Mouse (Mus musculus): ENCODE data around the gene Perm1.
A peak's percentile ranks its signal among the peaks of the same experiment; 100 is the strongest.

The Perm1 gene

DNA sequence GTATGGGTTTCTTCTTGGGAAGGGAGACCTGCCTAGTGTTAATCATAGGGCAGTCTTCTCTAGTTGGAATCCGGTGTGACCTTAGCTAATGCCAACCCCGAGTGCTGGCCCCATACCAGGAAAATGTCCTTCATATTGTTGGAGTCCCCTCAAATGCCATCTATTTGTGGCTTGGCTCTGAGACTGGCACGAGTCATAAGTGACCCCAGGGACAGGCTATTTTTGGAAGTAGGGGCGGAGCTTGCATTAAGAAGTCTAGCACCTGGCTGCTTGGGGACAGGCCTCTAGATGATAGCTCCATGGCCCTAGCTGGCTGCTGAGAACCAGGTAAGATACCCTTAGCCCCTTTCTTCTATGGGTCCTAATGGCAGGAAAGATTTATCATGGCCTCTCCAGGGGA, at the start of gene Perm1:
TSS of gene Perm1 (plus strand) at position 220 of the 400 bp plus-strand sequence.
- no peak for DNase-seq

DNA sequence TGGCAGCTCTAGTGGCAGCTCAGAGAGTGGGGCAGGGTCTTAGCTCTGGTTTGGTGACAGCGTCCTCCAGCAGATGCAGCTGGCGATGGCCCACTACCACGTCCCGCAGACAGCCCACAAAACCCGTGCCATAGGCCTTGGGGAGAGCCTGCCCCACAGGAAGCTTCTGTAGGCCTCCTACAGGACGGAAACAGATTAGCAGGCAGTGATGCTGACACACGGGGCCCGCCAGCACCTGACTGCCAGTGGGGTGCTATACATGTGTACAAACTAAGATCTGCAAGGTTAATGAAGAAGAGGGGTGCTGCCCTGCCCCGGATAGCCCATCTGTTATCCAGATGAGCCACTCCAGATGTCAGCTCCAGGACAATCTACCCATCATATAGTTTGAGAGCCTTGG, 49.2 kb upstream of the Perm1 start:
- no peak for DNase-seq

DNA sequence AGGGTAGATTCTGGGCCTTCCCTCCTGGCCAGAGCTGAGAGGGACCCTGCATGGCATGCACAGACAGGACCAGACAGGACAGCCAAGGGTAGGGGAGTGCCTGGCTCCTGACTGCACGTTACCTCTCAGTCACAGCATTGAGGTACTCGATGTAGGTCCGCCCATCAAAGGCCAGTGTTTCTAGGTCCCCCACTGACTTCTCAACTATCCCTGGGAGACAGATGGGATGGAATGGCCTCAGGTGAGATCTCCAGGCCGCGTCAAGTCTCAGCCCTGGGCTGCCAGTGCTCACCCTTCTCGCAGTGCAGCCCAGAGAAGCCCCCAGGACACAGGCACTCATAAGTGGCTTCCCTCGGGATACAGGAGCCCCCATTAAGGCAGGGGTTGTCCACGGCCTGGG, 47.1 kb upstream of the Perm1 start:
- no peak for DNase-seq

DNA sequence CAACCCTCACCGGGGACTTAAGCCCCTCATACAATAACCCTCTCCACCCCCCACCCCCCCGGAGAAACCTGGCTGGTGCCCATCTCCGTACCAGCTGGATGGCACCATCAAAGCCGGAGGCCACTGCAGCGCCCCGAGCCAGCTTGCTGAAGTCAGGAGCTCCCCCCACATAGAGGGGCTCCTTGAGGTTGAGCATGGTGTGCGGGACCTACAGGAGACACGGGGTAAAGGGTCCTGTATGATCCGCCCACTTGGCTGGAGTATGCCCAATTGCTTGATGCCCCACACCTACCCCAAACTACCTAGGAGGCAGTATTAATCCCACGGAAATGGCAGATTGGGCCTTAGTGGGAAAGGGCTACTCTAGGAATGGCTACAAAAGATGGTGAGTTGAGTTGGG, 46.5 kb upstream of the Perm1 start:
- DNase-seq, result no peak

DNA sequence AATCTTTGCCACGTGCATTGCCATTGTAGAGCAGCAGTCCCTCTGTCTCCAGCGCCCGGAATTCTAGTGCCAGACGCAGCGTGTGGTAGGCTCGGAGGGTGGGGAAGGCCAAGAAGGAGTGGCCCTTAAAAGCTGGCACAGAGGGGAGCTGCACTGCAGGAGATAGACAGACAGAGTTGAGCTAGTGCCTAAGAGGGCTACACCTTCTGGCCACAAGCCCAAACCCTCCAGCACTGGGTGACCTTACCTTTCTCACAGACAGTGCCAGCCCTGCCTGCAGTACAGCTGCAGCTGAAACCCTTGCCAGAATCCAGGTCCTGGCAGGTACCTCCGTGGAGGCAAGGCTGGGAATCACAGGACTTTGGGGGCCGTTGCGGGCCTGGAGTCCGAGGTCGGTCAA, 43.8 kb upstream of the Perm1 start:
- DNase-seq, result no peak

DNA sequence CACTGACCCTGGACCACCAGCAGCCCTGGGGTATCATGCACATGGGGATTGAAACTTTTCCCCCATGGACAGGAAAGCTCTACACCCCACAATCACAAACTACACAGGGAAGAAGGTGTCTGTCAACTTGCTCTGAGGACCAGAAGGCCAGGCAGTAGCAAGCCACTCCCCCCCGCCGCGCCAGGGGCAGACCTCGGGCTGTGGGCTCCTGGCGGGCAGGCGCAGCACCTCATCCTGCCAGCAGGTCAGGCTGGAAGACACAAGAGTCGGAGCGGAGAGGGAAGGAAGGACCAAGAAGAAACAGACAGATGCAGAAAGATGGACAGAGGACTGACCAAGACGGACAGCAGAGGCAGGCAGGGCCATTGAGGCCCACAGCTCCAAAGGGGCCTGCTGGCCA, 38.0 kb upstream of the Perm1 start:
- DNase-seq, result no peak

DNA sequence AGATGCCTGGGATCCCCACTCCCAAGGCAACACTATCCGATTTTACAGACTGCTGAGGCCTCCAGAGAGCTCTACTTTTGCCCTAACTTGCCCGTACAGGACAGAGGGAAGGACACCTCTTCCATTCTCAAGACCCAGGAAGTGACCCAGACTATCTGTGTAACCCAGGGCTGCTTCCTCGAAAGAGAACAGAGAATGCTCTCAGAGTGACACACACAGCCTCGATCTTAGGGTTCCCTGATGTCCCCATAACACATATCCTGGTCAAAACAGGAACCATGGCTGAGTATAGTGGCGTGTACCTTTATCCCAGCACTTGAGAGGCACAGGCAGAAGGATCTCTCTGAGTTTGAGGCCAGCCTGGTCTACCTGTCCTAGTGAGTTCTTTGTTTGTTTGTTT, 31.9 kb upstream of the Perm1 start:
- no peak for DNase-seq

DNA sequence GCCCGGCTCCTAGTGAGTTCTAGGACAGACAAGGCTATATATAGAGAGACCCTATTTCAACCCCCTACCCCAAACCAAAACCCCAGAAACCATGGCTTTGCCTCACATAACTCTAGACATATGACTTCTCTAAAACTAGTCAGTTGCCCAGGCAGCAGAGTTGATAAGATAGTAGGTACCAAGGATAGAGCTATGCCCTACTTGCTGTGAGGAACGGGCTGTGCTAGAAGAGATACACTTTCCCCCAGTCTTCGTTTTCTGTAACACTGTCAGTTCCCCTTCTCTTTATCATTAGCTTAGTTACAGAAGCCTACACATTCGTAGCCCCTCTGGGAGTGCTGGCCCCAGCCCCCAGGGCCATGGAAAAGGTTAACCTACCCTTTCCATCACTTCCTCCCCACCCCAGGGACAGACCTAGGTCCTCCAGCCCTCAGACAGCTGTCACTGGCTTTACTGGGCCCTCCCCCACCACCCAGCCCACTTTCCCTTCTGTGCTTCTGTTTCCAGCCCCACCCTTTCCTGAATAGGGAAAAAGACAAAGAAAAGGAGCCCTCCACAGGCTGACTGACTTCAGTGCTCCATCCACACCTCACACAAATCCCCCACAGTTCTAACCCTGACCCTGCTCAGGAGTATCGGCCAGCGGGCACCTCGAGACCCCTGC, 31.2 kb upstream of the Perm1 start:
- DNase-seq, result no peak

DNA sequence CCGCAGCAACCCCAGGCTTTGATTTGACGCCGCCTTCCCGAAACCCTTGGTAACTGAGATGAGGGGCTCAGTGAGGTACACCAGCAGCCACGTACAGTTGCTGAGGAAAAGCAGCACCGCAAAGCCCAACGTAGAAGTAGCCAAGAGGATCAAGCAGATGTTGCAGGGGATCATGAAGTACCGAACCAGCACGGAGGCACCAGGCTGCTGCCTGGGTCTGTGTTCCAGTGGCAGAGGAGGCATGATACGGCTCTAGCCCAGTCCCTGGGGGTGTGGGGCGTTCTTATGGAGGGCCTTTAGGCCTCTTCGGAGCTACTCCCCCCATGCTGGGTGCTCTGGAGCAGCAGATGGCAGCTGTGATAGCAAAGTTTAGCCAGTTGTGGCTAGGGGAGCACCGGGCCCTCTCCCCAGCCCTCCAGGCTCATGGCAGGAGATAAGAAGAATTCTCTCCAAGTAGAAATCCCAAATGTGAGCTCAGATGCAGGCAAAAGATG, 30.2 kb upstream of the Perm1 start:
- DNase-seq, result no peak

DNA sequence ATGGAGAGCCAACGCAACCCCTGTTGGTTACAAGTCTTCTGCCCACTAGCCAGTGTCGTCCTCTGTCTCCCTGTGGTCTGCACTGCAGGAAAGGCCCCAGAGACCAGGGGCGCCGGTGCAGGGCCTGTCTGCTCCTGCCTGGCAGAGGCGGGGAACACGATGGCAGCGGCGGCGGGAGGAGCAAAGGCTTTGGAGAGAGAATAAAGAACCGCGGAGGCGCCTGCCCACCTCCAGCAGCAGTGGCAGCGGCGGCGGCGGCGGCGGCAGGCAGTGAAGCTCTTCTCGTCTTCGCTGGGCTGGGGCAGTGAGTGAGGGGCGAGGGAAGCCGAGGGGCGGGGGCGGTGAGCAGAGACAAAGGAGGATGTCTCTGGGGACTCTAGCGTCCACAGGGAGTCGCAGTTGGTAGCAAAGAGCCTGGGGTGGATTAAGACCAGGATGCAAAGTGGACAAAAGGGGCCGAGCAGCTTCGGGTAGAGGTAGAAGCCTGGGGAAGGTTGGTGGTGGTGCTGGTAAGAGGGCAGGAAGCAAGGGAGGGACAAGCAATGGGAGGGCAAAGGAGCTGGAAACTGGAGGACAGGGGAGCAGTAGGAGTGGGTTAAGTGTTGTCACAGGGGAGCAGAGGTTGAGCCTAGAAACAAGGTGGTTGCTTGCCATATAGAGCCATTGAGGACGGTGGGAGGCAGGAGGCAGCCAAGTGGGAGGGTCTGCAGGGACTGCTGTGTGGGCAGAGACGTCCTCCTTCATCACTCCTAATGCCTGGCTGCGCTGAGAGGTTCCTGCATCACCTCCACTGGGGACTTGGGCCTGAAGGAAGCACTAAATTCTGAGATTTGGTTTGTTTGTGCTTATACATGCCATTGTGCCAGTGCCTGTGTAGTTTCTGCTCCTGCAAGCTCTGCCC, 29.5 kb upstream of the Perm1 start:
- DNase-seq, result no peak

DNA sequence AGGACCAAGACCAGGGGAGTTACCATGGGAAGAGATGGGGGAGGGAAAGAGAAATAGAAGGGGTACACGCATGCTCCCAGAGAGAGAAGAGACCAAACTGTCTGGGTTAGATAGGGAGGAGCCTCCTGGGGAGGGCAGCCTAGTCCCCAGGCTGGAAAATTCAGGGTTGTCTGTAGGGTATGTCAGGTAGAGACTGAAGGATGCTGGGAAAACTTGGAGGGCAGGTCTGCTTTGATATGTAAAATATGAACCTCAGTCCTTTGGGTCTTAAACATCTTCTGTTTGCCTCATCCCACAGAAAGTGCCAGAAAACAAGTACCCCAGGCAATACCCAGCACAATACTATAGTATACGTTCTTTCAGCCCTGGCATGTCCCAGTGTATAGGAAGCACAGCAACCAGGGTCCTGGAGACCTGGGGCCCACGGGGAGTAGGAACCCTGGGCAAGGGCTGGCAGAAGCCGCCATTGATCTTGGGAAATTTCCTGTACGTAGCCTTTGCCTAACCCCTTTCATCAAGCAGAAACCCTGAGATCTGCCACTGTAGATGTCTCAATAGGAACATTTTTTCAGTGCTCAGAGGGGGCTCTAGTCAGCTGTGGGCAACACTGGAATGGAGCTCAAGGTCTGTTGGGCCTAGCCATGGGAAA, 27.4 kb upstream of the Perm1 start:
- no peak for DNase-seq

DNA sequence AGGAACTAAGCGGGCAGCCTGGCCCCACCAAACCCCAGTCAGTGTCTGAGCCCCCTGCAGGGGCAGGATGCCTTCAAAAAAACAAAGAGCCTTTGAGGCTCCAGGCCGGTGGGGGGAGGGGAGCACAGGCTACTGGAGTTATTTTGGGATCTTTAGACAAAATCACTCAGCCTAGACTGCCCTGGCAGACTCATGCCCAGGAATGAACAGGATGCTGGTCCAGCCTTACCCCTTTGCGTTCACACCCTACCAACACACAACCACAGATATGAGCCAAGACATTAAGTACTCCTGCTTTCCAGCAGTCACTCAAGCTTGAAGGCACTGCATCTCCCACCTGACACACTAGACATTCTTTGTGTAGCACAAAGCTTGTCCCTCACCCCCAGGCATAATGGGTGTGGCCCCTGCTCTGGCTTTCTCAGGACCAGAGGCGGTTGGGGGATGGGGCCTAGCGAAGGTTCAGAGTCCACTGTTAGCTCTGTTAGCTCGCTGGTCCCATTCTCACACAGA, 26.8 kb upstream of the Perm1 start:
- no peak for DNase-seq

DNA sequence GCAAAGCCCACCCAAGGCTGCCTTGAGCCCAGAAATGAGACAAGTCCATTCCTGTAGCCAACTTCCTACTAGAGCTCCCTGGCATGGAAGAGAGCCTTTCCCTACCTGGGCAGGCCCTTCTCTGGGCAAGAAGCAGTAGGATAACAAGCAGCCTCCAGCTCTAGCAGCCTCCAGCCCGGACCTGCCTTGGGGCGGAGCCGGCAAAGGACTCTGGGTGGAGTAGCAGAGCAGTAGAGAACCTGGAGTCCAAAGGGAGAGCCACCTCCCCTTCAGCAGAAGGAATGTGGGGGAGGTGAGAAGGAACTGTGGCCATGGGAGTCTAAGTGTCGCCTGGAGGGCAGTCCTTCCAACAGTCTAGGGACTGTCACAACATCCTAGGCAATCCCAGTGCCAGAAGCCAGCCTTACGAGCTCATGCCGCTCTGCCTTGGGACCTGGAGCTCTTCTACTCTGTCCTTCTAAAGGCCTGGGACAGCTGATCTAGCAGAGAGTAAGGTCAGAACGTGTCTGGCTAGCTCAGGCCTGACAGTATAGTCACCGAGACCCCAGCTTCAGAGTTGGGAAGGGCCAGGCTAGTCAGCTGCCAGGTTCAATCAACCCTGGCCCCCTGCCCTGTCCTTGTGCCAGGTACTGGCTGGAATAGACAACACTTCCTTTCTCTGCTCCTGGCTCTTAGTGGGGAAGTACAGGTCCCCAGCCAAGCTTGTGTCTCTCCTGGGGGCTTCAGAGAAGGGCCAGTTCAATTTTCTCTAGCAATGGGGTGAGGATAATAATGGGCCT, 23.1 kb upstream of the Perm1 start:
- no peak for DNase-seq

DNA sequence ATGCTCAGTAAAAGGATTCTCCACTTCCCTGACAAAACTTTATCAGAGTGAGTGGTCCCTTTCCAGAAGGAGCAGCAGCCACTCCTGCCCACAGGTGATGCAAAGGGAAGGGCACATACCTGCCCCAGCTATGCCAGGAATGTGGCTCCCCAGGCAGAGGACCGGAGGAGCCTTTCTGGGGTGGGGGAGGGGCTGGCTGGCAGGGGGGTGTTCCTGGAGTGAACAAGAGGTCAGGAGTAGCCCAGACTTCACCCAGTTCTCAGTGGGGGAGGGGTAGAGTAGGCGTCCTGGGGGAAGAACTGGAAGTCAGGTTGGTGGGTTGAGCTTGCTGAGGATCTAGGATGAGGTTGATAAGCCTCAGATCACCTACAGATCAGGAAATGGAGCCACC, 22.5 kb upstream of the Perm1 start:
- no peak for DNase-seq

DNA sequence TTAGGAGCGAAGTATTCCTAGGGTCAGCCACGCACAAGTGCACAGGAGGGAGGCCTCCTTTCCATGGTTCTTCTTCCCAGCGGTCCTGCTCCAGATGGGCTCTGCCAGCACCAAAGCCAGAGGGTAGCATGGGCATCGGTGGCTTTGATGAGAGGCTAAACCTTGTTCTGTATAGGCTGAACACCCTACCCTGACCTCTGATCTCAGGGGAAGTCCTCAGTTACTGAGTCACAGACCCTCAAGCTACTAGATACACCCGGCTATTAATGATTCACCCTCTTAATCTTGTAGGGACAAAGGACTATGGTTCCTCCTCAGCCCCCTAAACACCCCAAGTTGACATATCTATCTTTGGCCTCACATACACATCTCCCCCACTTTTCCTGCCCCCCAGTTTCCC, 21.8 kb upstream of the Perm1 start:
- DNase-seq, result no peak

DNA sequence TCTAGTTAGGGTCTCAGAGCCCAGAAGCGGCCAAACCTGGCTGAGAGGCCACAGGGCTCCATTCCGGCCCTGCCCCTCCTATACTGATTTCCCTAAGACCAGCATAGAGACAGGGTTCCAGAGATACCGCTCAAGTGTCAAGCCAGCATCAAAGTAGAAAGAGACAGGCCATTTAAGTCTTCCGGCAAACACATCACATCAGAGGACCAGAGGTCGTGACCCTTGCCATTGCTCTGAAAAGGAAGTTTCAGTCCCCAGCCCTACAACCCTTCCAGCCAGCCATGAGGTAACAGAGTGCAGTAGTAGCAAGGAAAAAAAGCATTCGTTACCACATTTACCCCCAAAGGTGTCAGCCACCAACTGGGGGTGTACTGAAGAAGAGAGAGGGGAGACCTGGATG, 21.3 kb upstream of the Perm1 start:
- DNase-seq, result no peak

DNA sequence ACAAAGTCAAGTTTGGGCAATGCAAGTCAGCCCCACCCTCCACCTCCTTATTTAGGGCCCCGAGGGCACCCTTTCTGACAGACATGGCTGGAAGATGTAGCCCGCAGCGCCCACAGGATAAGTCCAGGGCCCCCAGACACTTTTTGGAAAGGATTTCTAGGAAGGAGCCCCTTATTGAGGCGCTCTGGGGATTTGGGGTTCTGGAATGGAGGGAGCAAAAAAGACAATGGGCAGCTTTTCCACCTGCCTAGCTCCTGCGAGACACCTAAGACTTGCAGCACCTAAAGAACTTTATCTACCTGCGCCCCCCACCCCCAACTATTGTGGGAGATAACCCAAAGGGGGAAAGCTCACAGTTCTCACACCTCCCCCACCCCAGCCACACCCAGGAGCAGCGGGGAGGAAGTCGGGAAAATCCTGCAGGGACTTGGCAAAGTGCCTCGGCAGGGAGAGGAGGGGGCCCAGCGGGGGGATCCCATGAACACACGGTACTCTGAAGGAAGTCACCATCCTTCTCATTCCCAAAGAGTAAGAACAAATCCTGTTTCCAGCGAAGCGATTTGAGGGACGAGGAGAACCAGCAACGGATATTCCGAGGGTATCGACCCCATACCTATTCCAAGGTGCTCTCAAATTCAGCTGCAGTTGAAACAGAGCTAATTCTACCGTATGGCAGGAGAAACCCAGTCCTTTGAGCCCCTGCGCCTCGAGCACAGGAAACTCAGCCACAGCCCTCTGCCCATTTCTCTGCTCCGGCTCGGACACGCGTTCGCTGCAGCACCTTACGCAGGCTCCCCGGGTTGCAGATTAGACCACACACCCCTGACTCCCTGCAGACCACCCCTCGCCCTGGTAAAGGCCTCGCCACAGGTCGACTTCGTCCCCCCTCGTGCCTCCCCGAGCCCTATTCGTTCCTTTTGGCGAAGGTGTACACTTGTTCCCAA, 19.5 kb upstream of the Perm1 start:
- DNase-seq, result no peak

DNA sequence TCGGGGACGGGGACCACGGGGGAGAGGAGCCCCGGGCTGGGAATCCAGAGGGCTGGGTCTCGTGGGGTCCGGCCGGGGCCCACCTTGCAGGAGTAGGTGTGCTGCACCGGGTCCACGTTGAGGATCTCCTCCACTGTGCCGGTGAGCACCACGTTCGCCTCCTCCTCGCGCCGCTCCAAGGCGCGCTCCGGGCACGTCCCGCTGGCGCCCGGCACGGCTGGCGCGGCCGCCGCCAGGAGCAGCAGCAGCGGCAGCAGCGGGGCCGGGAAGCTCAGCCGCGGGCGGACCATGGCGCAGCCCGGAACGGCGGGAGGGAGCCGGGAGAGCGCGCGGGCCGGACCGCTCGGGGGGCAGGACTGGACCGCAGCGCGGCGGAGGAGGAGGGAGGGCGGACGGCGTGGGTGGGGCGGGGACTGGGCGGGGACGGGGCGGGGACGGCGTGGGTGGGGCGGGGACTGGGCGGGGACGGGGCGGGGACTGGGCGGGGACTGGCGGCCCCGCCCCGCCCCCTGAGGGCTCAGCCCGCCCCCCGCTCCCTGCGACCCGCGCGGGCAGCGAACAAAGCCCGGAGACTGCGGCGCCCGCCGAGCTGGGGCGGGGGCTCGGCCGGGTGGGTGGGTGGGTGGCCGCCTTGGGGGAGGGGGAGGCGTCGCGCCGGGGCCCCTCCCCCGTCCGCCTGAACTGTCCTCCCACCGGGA, 18.4 kb upstream of the Perm1 start, which contains the start of gene Agrn:
TSS of gene Agrn (minus strand) at position 358 of the 698 bp plus-strand sequence.
- DNase-seq, result peak; percentile 57 to 63

DNA sequence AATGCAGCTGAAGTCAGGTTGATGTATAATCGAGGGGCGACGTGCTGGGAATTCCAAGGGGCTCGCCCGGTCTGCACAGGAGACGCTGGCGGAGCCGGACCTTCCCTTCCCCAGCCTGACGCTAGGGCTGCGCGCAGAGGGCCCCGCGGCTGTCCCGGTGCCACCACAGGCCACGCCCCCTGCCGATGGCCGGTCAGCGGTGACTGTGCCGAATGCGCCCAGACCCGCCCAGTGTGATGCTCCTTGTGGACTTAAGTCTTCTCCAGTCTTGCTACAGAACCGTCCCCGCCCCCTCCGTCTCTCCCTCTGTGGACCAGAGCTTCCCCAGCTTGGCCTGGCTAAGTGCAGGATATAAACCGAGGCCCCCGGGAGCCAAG, 17.9 kb upstream of the Perm1 start:
- DNase-seq, result peak; percentile 68 to 75

DNA sequence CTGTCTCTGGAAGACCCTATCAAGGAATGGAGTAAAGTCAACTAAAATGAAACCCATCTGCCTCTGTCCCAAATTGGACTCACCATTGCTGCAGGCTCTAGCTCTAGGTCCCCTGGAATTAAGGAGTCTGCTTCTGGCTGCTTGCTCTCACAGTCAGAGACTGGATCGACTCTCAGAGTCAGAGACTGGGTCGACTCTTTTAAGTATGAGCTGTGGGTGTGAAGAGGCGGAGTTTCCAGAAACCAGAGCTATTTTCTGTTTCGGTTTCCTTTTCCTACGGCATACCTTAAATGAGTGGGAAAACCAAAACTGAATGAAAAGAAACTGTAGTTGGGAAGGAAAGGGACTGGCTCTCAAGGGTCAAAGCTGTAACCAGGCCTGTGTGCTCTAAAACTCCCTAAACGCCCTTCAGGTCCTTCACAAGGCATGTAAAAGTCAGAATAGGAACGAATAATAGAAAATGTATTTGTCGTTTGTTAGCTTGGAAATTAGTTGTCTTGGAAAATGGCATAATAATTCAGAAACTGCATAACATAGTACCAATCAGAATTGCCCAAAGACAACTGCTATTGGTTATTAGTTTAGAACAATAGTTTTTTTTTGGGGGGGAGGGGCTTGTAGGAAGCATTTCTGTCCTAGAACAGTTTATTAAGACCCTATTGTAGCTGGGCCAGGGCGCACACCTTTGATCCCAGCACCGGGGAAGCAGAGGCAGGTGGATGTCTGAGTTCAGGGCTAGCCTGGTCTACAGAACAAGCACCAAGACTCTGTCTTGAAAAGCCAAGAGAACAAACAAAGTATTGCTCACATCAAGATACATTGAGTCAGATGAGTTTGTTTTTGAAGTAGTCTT, 14.8 kb upstream of the Perm1 start, which contains the start of gene Isg15:
TSS of gene Isg15 (minus strand) at position 196 of the 853 bp plus-strand sequence.
- DNase-seq, result no peak
